Mouse (Mus musculus): ENCODE results near the gene Gal. TPM values are rescaled to one million over a fixed set of nuclear protein-coding genes. Genes with fewer than 3 reads are reported as not detected.

The Gal gene
- total RNA-seq, 2 experiments from 2014 or later, result 1.7 to 4.0 TPM

DNA sequence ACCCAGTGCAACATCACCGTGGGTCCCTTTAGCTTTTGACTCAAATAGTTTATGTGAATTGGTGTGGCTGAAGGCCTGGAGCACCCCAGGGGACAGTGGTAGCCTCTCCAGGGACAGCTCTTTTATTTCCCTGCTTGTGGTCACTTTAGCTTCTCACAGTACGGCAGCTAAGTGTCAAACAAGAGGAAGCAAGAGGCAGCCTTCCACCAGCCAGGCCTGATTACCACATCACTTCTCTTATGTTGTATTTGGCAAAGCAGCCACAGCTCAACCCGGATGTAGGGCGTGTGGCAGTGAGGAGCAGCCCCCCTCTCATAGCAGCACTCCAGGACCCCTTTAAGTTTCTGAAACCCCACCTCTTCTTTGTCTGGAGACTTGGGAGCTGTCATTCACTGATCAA is 8.6 kb upstream of the Gal start:
- intact Hi-C loops (cut with DNase I), result no loop called here
- no peak for DNase-seq

DNA sequence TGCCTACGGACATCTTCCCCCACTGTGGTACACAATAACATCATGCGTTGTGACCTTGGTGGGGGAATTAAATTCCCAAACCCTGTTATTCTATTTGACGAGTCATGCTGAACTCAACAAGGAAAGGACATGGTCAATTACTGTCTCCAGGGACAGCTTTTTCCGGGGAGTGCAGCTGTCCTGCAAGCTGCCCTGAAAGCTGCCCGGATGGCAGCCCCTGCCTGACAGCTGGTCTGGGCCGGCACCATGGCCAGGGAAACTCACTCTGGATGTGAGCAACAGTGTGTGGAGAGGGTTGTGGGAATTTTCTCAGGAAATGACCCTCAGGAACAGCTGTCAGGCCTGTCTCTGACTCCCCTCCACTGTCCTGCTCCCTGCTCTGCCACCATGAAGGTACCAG is 8.1 kb upstream of the Gal start:
- DNase-seq, result peak; percentile 37
- intact Hi-C loops (cut with DNase I), result no loop called here

DNA sequence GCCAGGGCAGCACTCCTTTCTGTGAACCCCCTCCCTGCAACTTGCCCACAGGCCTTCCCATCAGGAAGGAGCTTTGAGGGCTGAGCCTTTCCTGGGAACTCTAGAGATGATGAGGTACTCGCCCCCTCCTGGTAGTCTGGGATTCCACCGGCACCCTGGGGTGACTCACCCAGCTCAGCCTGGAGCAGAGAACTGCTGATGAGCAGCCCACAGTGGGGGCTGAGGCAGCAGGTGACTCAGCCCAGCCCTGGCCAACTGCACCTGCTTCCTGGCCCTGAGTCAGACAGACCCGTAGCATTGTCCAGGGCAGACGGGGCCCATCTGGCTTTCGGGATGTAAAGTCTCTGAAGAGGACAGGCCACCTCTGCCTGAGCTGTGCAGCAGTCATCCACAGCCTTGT is 4.9 kb upstream of the Gal start:
- intact Hi-C loops (cut with DNase I), result no loop called here
- DNase-seq, result peak; percentile 33

DNA sequence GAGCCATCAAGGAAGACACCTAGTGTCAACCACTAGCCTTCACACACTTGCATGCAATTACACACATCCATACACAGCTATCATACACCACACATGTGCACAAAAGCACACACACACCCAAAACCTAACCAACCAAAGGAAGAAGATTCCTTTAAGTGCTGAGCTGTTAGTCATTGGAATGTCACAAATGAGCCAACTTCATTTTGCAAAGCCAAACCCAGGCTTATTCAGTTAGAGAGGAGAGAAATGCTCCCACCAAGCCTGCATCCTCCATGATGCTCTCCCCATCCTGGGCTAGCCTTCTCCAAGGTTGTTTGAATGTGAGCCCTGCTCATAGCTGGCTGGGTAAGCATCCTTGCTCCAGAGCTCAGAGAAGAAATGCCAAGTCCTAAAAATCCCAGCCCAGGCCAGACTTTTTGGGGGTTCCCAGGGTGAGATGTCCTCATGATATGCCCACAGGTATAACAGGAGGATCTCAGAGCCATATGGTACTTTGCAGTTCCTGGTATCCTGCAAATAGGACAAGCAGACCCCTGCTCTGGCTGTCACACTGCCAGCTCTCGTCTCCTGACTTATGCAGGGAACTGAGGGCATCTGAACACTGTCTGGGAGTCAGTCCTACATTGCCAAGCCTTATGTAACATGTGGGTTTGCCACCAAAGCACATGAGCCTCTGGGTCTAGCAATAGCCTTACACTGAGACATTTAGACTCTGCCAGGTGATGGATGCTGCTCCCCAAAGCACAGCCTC is 8.6 kb downstream of the Gal start:
- intact Hi-C loops (cut with DNase I), result no loop called here
- no peak for DNase-seq

DNA sequence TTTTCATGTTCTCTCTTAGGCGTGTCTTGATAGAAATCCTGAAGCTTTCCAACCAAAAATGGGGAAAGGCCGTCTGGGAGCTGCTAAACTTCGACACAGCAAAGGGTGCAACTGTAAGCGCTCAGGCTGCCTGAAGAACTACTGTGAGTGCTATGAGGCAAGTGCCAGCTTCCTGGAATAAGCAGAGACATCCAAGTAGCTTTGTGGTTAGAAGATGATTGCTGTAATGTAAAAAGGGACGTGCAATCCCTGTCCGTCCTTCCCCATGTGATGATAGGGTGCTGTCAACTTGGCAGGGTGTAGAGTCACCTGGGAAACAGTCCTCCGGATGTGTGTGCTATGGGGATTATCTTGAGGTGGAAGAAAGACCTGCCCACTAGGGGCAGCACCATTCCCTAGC is 10.3 kb downstream of the Gal start:
- intact Hi-C loops (cut with DNase I), result no loop called here
- no peak for DNase-seq

DNA sequence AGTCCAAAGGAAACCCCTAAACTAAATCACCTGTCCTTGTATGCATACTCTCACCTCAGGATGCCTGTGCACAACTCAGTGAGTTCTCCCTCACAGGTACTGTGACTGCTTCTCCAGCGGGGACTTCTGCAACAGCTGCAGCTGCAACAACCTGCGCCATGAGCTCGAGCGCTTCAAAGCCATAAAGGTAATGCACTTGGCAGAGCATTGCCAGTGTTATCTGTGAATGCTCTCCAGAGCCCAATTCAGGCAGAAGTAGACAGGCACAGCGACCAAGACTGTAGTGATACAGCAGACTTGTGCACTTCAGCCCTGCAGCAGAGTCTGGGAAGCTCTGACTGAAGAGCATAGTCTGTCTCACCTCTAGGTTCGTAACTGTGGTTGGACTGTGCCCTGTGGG is 12.0 kb downstream of the Gal start:
- no peak for DNase-seq
- intact Hi-C loops (cut with DNase I), result no loop called here

DNA sequence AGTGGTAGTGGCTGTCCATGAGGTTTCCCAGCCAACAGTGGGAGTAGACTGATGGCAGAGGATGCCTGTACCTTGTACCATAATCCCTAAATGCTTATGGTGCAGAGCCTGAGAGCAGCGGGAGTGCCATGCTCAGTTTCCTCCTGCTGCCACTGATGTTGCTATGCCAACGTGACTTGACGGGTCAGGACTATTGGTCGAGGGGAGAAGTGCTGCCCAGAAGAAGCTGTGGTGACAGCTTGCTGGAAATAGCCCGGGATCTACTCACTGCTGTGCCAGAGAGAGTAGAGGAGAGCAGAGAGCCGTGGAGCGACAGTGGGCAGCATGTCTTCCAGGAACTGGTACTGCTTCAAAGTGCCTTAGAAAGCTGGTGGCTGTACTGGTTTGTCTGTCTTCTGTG is 12.4 kb downstream of the Gal start:
- peak; percentile 68 for DNase-seq
- intact Hi-C loops (cut with DNase I), result no loop called here

DNA sequence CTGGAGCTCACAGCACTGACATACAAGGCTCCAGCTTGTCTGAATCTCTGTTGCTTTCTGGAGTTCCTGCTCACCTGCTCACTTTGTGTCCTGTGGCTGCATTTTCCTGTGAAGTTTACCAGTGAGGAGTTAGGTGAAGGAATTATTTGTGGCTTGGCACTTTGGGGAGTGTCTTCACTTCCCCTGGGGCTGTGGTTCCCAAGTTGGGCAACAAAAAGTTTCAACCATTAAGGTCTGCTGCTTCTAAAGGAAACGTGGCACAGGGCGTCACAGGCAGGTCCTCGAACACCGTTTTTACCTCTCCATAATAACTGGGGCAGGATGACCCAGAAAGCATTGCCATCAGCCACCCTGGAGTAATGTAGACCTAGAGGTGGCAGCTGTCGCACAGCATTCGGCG is 12.8 kb downstream of the Gal start:
- no peak for DNase-seq
- intact Hi-C loops (cut with DNase I), result no loop called here

DNA sequence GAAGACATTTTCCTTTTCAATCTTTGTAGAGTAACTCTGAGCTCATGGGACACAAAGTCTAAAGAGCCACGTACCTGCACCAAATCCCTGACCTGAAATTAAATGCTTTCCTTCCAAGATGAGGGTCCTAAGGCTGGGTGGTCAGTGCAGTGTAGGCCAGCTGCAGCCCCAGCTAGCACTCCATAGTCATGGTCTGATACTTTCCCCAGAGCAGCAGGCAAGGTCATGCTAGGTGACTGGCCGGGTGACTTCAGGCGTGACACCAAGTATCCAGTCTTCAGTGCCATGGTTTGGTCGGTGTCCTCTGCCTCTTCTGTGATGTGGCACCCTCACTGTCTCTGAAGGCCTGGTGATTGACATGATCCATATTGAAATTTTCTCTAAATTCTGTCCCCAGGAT is 14.3 kb downstream of the Gal start:
- intact Hi-C loops (cut with DNase I), result no loop called here

DNA sequence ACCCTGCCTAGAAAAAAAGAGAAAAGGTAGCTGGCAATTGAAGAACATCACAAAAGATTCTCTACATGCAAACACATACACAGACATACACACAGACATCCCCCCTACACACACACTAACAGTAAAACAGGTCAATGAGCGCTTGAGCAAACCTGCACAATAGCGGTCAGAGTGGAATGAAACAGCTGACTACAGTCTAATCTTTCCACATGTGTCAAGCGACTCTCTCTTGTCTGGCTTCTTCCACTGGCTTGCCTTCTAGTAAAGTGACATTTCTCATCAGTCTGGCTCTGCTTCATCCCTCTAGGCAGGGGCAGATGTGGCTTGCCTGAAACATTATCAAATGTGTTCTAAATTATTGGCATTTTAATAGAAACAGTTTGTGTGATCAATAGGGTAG is 20.1 kb downstream of the Gal start:
- intact Hi-C loops (cut with DNase I), result no loop called here
- no peak for DNase-seq

More for the DNA sequence above, 14.3 kb downstream of the Gal start:
- DNase-seq, result no peak

DNA sequence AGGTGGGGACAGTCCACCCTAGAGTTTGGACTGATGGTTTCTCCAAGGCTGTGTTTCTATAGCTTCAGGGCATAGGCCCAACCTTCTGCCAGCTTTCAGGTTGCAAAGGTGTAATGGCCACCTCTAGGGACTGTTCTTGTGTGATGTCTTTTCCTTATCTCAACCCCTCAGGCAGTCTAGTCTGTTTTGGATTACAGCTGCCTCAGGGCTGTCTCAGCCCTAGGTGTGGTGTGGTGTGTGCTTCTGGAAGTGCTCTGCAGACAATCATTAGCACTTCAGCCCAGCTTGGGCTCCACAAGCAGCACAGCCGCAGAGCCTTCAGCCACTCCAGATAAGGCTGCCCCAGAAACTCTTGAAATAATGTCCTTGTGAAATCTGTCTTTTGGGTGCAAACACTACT is 22.0 kb downstream of the Gal start:
- intact Hi-C loops (cut with DNase I), result no loop called here
- no peak for DNase-seq

DNA sequence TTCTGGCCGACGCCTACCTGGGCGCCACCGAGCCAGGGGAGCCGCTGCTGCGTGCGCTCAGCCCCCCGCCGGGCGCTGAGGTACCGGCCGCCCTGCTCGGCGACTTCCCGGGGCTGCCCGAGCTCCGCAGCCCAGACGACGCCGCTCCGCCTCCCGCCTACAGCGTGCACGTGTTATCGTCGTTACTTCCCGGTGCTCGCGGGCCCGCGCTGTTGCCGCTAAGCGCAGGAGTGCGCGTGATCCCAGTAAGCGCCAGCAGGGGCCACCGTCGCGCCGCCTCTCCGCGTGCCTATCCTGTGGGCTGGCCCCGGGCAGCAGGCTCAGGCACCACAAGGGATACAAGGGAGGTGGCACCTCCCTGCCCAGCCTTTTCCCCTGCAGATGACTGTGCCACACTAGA is 25.3 kb downstream of the Gal start:
- intact Hi-C loops (cut with DNase I), result loop anchor here (2.0 kb wide), 1 partner anchor 62 kb away; no protein-coding TSS in a partner anchor
- peak; percentile 88 for DNase-seq

DNA sequence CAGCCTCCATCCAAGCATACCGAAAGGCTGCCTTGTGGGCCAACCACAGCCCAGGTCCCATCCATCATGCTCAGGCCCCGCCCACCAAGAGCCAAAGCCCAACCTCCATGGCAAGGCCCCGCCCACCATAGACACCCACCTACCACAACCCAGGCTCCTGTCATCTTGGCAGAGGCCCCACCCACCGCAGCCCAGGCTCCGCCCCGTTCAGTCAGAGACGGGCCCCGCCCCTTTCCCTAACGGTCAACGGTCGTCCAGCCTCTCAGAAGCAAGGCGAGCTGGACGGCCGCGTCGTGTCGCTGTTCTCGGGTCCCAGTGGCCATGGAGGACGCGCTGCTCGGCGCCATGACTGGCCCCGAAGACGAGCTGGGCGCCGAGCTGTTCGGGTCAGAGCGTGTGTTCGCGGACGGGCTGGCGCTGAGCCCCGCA is 25.7 kb downstream of the Gal start, which contains the start of gene Tesmin:
Gene Tesmin (plus strand): TSS at position 229 of the 429 bp plus-strand sequence.
- DNase-seq, result peak; percentile 95
- intact Hi-C loops (cut with DNase I), result loop anchor here (2.0 kb wide), 1 partner anchor 62 kb away; no protein-coding TSS in a partner anchor

DNA sequence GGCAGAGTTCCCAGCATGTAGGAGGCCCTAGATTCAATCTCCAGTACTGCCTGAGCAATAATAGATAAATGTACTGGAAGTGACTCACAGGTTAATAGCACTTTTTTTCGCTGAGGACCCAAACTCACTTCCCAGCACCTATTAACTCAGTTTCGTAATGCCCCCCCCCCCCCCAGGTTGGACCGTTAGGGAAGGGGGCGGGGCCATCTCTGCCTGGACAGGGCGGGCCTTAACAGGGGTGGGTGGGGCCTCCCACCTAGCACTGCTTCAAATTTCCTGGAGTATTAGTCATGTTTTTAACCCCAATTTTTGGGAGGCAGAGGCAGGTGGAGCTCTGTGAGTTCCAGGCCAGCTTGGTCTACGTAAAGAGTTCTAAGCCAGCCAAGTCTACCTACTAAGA is 26.3 kb downstream of the Gal start:
- intact Hi-C loops (cut with DNase I), result loop anchor here (2.0 kb wide), 1 partner anchor 63 kb away; no protein-coding TSS in a partner anchor
- no peak for DNase-seq

DNA sequence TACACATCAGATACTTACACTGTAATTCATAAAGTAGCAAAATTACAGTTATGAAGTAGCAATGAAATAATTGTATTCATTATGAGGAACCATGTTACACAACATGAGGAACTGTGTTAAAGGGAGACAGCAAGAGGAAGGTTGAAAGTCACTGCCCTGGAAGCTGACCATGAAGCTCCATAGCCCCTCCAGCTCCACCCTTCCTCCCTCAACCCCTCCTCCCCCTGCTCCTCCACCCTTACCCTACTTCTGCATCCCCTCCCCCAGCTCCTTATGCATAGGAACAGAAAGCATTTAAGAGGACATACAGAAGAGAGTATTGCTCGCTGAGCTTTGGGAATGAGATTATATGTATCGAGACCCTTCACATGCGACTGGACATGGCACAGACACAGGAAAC is 35.7 kb downstream of the Gal start:
- intact Hi-C loops (cut with DNase I), result no loop called here
- DNase-seq, result no peak

DNA sequence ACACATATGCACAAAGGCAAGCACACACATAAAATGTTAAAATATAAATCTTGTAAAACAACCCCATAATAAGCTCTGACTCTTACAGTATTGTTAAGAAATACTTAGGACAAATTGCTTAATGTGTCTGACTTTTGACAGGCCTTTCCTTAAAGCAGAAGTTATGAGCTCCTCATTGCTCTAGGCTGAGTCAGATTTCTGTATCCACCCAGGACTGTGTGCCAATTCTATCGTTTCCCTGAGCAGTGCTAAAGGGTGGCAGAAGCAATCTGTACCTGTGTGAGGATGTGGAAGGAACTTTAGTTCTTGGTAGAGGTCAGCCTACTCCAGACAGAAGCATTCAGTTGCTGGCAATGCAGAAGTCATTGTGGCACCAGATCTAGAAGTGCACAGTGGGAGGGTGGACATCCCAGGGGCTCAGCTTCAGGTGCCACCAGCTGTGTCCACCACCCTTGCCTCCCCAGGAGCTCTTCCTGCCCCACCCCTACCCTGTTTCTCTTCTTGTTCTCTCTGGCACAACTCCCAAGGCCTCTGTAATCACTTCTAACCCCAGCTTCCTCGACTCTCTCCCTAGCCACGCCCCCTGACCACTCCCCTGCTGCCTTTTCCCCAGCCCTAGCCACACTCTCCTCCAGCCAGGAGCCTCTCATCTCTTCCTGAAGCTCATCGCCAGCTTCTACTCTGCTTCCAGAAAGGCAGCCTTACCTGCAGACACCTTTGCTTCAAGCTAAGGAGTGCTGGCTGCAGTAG is 37.2 kb downstream of the Gal start:
- DNase-seq, result no peak
- intact Hi-C loops (cut with DNase I), result no loop called here

DNA sequence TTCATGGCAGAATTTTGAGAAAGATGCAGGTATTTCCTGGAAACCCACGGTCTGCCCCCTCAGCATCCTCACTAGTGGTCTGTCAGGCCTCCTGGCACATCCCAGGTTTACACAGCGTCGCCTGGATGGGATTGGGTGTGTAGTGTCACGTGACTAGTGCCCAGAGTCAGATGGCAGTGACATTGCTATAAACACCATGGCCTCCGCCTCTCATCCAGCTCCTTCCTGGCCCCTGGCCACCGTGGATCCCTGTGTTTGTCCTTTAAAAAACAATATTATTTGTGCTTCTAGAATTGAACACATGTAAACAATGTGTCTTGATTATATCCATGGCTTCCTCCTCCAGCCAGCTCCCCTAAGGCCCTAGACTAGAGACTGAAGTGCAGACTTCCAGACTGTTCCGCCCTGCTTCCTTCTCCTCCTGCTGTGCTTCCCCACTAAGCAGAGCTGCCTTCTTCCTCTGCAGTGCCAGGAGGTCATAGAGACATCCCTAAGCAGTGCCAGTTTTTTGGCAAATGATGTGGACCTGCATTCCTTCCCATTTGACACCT is 38.3 kb downstream of the Gal start:
- intact Hi-C loops (cut with DNase I), result no loop called here
- no peak for DNase-seq

DNA sequence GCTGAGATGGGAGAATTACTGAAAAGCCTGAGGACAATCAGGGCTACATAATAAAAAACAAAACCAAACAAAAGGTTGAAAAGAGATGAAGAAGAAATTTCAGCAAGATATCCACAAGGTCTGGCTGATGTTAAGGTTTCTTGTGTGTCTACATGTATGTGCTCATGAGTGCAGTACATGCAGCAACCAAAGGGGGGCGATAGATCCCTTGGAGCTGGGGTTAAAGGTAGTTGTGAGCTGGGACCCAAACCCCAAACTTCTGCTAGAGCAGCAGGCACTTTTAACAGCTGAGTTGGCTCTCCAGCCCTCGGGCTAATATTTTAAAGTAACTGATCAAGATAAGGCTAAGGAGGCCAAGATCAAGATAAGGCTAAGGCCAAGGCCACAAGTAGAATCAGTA is 40.3 kb downstream of the Gal start:
- no peak for DNase-seq
- intact Hi-C loops (cut with DNase I), result no loop called here

DNA sequence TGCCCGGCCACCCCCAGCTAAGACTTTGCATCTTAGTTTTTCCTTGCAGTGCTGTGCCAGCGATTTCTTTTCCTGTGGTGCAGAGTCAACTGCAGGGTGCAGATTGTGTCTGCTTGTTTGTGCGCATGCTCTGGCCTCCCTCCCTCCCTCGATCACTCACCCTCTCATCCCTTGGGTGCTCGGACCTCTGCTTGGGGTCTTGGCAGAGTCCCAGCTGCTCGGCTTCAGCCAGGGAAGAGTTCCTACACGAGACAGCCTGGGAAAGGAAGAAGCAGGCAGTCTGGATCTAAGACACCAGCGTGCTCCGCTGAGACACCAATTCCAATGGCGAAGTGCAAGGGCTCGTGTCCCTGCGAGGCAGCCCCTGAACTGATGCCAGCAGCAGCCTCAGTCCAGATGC is 41.0 kb downstream of the Gal start:
- intact Hi-C loops (cut with DNase I), result no loop called here
- DNase-seq, result no peak

DNA sequence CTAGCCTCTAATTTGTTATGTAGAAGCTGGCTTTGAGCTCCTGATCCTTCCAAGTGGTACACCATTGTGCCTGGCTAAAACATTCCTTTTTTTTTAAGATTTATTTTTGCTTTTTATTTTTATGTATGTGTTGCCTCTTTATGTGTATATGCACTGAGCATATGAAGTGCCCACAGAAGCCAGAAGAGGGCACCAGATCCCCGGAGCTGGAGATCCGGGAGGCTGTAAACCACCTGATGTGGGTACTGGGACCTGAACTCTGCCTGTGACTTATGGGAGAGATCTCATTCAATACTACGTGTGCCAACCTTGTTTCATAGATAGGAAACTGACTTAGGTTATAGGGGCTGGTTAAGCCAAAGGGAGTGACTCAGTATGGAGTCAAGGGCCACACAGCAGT is 46.1 kb downstream of the Gal start:
- intact Hi-C loops (cut with DNase I), result no loop called here
- no peak for DNase-seq

DNA sequence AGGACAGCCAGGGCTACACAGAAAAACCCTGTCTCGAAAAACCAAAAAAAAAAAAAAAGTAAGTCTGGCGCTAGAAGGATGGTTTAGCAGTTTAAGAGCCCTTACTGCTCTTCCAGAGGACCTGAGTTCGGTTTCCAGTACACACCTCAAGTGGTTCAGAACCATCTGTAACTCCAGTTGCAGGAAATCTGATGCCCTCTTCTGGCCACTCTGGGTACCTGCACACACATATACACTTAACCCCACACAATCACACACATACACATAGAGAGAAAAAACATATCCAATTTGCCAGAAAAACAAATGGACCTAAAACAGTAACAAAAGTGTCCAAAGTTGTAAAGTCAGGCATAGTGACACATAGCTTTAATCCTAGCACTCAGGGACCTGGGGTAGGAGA is 49.3 kb downstream of the Gal start:
- DNase-seq, result no peak
- intact Hi-C loops (cut with DNase I), result no loop called here

DNA sequence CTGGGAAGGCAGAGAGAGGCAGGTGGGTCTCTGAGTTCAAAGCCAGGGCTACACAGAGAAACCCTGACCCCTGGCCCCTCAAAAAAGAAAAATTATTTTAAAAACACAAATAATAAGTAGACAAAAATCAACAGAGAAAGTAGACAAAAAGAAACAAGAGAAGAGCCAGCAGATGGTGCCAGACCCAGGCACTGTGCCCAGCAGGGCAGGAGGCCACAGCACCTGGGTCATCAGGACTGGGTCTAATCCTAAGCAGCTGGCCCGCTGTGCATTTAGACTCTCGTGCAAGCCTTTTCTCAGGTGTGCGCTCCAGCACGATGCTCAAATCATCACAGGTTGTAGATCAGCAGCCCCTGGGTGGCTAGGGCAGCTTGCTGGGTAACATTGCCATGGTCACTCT is 50.8 kb downstream of the Gal start:
- intact Hi-C loops (cut with DNase I), result no loop called here
- DNase-seq, result no peak
